Mouse (Mus musculus) ovary, postnatal 10 days (tissue): ENCODE results near the gene Dtd1.
"Not testable (repeated sequence)": the region's sequence is repeated elsewhere in the genome, so short reads cannot be mapped to it uniquely, and the experiment has no call there.

Experiments used
- DNase-seq: peaks from one replicate; pipeline ENCODE4 v3.0.0; 2022; ENCODE audit warnings: low spot score

Dtd1 gene

DNA sequence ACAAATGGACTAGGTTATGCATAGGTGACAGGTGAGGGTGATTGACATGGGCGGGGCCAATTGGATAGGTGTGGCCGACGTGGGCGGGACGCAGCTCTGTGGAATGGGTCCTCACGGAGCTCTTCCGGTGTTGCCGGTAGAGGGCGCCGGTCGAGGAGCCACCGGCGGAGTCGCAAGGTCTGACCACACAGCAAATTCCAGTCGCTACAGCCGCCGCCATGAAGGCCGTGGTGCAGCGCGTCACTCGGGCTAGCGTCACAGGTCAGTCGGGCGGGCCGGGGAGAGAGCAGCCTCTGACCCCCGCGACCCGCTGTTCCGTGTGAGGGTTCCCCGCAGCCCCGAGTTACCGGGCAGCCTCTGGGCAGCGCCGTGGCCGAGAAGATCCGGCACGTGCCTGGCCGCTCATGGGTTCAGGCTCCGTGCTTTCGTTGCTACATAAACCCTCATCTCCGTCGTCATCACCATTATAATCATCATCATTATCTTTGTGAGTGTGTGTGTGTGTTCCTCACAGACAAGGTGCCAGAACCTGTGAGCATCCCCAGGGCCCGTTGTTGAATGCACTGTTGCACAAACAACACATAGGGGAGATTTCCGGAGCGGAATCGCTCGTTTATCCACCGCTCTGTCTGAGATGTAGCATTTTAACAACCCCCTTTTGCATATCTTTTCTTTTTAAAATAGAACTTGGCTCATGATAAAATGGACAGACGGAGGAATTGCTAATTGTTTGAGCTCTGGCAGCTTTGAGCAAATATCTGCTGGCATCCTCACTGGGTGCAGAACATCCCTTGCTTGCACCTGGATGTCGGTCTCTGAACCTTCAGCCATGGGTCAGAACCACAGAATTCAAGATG lies at the start of gene Dtd1:
Dtd1 (plus strand) TSS at position 67 of the 857 bp plus-strand sequence.
- peak; percentile 68 for DNase-seq

- peak; percentile 46 for DNase-seq
Measured at GRCm38 (mm10) chr2:144550529-144550928, 49.2 kb upstream of the Dtd1 start, which contains the start of gene Rbbp9. Gene Rbbp9 (minus strand): TSS chr2:144550869.

DNA sequence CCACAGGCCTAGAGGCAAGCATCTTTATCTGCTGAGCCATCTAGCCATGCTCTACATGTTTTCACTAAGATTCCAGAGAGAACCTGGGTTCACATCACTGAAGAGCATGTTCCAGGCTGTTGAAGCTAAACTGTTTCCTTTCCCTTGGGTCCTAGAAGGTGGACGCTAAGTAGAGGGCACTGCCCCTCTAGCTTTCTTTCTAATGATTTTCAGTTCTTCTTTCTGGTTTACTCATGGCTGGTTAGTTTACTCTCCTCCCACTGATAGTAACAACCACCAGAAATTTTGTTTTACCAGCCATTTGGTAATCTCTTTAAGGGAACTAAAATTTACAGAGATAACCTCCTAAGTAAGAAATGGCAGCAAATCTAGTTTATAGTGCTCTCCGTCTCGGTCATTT lies 45.8 kb upstream of the Dtd1 start:
- no peak for DNase-seq

- no peak for DNase-seq
Measured at GRCm38 (mm10) chr2:144555286-144555819, 44.3 kb upstream of the Dtd1 start.

GRCm38 (mm10) chr2:144555820-144556552 lies 43.7 kb upstream of the Dtd1 start, which contains the start of gene Sec23b:
Gene Sec23b (plus strand): TSS chr2:144556229.
- DNase-seq: peak; percentile 96

DNA sequence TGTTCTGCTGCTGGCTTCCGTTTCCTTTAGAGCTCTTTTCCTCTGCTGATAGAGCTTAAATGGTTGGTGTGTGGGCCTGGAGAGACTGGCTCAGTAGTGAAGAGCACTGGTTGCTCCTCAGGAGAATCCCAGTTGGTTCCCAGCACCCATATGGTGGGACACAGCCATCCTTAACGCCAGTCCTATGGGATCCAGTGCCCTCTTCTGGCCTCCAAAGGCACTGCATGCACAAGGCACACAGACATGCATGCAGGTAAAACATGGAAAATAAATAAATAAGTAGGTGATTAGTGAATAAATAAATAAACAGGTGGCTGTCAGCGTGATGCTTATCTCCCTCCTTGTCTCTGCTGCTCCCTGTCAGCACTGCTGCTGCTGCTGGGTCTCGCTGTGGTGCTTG lies 11.0 kb upstream of the Dtd1 start:
- no peak for DNase-seq

DNA sequence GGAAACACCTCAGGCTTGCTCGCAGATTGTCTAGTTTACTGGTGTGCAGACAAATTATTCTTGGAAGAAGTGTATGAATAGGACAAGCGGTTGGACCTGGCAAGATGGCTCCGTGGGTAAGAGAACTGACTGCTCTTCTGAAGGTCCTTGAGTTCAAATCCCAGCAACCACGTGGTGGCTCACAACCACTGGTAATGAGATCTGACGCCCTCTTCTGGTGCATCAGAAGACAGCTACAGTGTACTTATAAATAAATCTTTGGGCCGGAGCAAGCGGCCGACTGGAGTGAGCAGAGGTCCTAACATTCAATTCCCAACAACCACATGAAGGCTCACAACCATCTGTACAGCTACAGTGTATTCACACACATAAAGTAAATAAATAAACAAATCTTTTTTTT lies 6.7 kb upstream of the Dtd1 start:
- DNase-seq: not testable (repeated sequence)

DNA sequence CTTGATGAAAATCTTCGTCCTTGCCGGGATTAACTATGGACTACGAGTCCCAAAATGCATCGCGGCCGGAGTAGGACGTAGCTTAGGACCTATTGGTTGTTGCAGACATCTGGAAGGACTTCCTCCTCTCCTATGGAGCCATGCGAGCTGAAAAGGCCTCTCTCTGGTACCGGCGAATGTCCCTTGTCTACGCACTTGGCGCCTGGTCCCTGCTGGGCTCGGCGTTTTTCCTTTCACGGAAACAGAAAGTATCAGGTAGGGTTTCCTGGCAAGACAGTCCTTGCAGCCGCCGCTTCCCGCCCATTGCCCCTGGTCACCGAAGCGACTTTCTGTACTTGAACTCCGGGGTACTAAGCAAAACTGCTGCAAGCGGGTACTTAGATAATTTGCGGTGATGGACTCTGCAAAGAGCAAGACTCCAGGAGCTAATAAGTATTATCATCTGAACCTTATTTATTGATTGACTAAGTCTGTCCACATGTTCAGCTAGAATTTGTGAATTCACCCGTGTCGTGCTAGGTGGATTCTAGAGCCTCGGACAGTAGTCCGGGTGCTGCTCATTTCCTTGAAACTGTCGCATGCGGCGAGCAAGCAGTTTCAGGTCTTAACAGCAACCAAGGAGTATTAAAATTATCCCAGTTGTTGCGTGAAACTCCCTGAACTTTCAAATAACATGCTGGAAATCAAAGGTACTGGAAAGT lies 5.6 kb upstream of the Dtd1 start, which contains the start of gene Smim26:
Smim26 (plus strand) TSS at position 104 of the 701 bp plus-strand sequence.
- DNase-seq: peak; percentile 51

GRCm38 (mm10) chr2:144598006-144598405 lies 1.7 kb upstream of the Dtd1 start:
- DNase-seq: no peak

- DNase-seq: no peak
Measured at GRCm38 (mm10) chr2:144601576-144601975, 1.9 kb downstream of the Dtd1 start.

DNA sequence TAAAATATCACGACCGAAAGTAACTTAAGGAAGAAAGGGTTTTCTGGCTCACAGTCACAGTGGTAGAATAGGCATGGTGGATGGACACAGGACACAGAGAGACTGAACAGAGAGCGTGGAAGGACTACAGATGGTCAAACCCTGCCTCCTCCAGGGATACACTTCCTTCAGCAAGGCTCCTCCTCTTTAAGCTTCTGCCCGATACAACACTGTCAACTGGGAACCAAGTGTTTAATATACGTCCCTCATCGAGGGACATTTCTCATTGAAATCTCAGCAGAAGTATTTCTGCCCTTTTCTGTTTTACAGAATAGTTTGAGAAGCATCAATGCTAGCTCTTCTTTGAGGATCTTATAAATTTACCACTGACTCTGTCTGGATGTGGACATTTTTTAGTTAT lies 14.3 kb downstream of the Dtd1 start:
- DNase-seq: no peak

GRCm38 (mm10) chr2:144617074-144617874 lies 17.6 kb downstream of the Dtd1 start:
- DNase-seq: no peak

DNA sequence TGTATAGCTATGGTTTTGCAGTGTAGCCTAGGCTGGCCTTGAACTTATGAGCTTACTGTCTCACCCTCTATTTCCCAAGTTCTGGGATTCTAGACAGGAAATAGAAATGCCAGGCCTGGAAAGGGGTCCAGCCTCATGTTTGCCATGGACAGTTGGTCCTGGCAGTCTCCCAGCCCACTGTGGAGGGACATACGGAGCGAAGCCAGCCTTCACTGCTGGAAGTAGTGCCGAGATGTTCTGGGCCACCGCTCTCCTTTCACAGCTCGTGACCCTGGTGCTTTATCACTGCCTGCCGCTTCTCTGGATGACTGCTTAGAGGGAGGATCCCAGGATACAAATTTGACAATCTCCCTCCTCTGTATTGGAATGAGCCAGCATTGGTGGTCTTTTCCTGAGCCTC lies 21.8 kb downstream of the Dtd1 start:
- no peak for DNase-seq

GRCm38 (mm10) chr2:144633551-144633950 lies 33.9 kb downstream of the Dtd1 start:
- DNase-seq: no peak

- no peak for DNase-seq
Measured at GRCm38 (mm10) chr2:144634231-144634630, 34.5 kb downstream of the Dtd1 start.

GRCm38 (mm10) chr2:144634729-144635128 lies 35.0 kb downstream of the Dtd1 start:
- DNase-seq: no peak

GRCm38 (mm10) chr2:144635644-144636320 lies 36.1 kb downstream of the Dtd1 start:
- no peak for DNase-seq

DNA sequence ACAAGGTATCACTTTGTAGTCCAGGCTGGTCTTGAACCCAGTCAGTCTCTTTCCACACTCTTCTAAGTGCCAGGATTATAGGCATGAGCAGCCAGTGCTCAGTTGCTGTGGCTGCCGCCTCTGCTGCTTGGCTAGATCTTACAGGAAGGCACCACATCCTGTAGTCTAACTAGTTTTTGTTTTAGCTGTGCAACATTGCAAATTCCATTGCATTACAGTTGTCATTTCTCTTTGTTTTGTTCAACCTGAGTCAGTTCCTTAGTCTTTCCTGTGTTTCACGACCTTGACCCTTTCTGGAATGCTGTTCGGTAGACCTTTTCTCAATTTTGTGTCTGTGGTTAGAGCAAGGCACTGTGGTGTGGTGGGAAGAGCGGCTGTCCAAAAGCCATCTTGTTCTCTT lies 37.5 kb downstream of the Dtd1 start:
- no peak for DNase-seq

DNA sequence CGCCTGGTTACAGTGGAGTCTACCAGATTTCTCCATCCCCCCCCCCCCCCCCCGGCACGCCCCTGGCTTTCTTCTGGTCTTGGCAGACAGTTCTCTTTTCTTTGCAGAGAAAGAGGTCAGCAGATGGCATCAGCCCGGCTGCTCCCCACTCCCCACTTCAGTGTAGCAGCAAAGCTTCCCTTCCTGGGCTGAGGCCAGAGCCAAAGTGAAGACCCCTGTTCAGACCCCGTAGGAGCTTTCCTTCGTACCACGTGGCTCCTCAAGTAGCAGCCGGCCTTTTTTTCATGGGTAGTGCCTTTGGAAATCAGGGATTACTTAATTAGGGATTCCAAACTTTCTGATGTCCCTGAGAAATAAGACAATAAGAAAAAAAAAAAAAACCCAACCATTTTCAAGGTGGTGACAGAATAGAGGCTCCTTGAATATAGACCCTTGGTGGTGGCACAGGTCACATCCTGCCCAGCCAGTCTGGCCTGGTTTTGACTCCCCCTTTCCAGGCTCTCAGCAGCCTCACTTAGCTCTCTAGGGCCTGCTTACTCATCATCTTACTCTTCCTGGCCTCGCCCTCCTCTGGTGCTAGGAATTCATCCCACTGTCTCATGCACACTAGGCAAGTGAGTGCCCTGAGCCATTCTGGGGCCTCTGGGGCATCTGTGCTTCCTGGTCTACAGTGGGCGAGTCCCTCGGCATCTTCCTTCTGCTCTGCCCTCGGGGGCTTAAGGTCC lies 38.1 kb downstream of the Dtd1 start:
- DNase-seq: no peak

GRCm38 (mm10) chr2:144638719-144639118 lies 39.0 kb downstream of the Dtd1 start:
- no peak for DNase-seq
